Mouse (Mus musculus): ENCODE measurements at regions not wholly inside any gene's neighbourhood (a gene's known extent, or its start where the extent isn't known, plus 50 kb on each side); places are given as distances from the start of the nearest gene placed in this dataset.
A peak's percentile ranks its signal among the peaks of the same experiment; 100 is the strongest.

GRCm38 (mm10) chr1:67428398-67428797 is 305.6 kb downstream of the Cps1 start:
- no peaks in the 10 kb centered on the region for H3K36me3 ChIP-seq (ENCODE audit: control insufficient read depth, insufficient read depth, low read length)
- H3K4me2 ChIP-seq (replicated peaks; ENCODE audit: low read depth, low read length) = no peak overlapping the region
- H3K4me1 ChIP-seq (ENCODE audit: control insufficient read depth, insufficient read depth, low read length) = no peaks in the 10 kb centered on the region
- 51% methylated on average over 3 of the region's 3 CpGs for WGBS
- no peak overlapping the region for H3K9ac ChIP-seq (ENCODE audit: low read depth, low read length)
- no peak for ATAC-seq (ENCODE audit: low FRiP score, low TSS enrichment)
- H3K9me3 ChIP-seq (ENCODE audit: control insufficient read depth, low read length) = no peaks in the 10 kb centered on the region
- H3K4me3 ChIP-seq (ENCODE audit: low read length) = no peak overlapping the region
- no peaks in the 10 kb centered on the region for H3K27me3 ChIP-seq (ENCODE audit: control insufficient read depth, insufficient read depth, low read length)
- H3K27ac ChIP-seq (ENCODE audit: low read depth, low read length) = no peak overlapping the region

- Histone ChIP-seq H3K4me1 (ENCODE audit: control insufficient read depth, insufficient read depth, low read length) (no peaks in the 10 kb centered on the region), H3K4me2 (replicated peaks; ENCODE audit: low read depth, low read length) (no peak overlapping the region), H3K36me3 (ENCODE audit: control insufficient read depth, insufficient read depth, low read length) (no peaks in the 10 kb centered on the region), H3K9ac (ENCODE audit: low read depth, low read length) (no peak overlapping the region), H3K27ac (ENCODE audit: low read depth, low read length) (no peak overlapping the region), H3K4me3 (ENCODE audit: low read length) (no peak overlapping the region), H3K27me3 (ENCODE audit: control insufficient read depth, insufficient read depth, low read length) (no peaks in the 10 kb centered on the region), H3K9me3 (ENCODE audit: control insufficient read depth, low read length) (no peaks in the 10 kb centered on the region)
- WGBS = 83% methylated on average over 2 of the region's 2 CpGs
- ATAC-seq (ENCODE audit: low FRiP score, low TSS enrichment) = no peak
These were observed 328.0 kb downstream of the Cps1 start for GRCm38 (mm10) chr1:67450831-67451230.

DNA sequence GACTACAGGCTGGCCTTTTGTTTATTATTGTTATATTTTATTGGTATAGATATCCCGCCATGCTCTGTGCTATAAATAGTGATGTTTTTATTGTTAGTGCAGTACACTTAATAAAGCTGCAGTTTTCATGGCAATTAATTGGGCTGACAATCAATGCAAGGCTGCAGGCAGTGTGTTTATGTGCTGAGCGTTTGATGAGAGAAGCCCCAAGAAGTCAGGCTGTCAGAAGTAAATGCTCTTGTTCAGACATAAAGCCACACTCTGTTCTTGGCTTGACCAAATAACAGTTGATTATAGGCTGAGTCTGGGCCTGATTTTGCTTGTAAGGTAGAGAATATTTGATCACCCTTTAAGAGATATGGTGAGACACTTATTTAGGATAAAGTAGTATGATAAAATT is 341.4 kb downstream of the Cps1 start:
- H3K4me3 ChIP-seq (ENCODE audit: low read length) = no peak overlapping the region
- H3K27me3 ChIP-seq (ENCODE audit: control insufficient read depth, insufficient read depth, low read length) = no peaks in the 10 kb centered on the region
- ATAC-seq (ENCODE audit: low FRiP score, low TSS enrichment) = no peak
- no peak overlapping the region for H3K4me2 ChIP-seq (replicated peaks; ENCODE audit: low read depth, low read length)
- no peaks in the 10 kb centered on the region for H3K4me1 ChIP-seq (ENCODE audit: control insufficient read depth, insufficient read depth, low read length)
- H3K9me3 ChIP-seq (ENCODE audit: control insufficient read depth, low read length) = no peaks in the 10 kb centered on the region
- no peaks in the 10 kb centered on the region for H3K36me3 ChIP-seq (ENCODE audit: control insufficient read depth, insufficient read depth, low read length)
- H3K27ac ChIP-seq (ENCODE audit: low read depth, low read length) = no peak overlapping the region
- H3K9ac ChIP-seq (ENCODE audit: low read depth, low read length) = no peak overlapping the region
- 35% methylated on average over 2 of the region's 2 CpGs for WGBS

- H3K27ac ChIP-seq (ENCODE audit: low read depth, low read length) = no peak overlapping the region
These were observed 342.7 kb downstream of the Cps1 start for GRCm38 (mm10) chr1:67465527-67465926.

GRCm38 (mm10) chr1:67477006-67477405 is 354.2 kb downstream of the Cps1 start:
- Histone ChIP-seq H3K4me3 (ENCODE audit: low read length) (no peak overlapping the region), H3K27me3 (ENCODE audit: control insufficient read depth, insufficient read depth, low read length) (no peaks in the 10 kb centered on the region), H3K4me2 (replicated peaks; ENCODE audit: low read depth, low read length) (no peak overlapping the region), H3K4me1 (ENCODE audit: control insufficient read depth, insufficient read depth, low read length) (no peaks in the 10 kb centered on the region), H3K36me3 (ENCODE audit: control insufficient read depth, insufficient read depth, low read length) (no peaks in the 10 kb centered on the region), H3K27ac (ENCODE audit: low read depth, low read length) (no peak overlapping the region), H3K9me3 (ENCODE audit: control insufficient read depth, low read length) (no peaks in the 10 kb centered on the region), H3K9ac (ENCODE audit: low read depth, low read length) (no peak overlapping the region)
- no peak for ATAC-seq (ENCODE audit: low FRiP score, low TSS enrichment)
- 59% methylated on average over 11 of the region's 11 CpGs for whole genome bisulfite sequencing

More at GRCm38 (mm10) chr1:67465527-67465926, 342.7 kb downstream of the Cps1 start:
- Histone ChIP-seq H3K4me3 (ENCODE audit: low read length) (no peak overlapping the region), H3K27me3 (ENCODE audit: control insufficient read depth, insufficient read depth, low read length) (no peaks in the 10 kb centered on the region), H3K4me2 (replicated peaks; ENCODE audit: low read depth, low read length) (no peak overlapping the region), H3K36me3 (ENCODE audit: control insufficient read depth, insufficient read depth, low read length) (no peaks in the 10 kb centered on the region), H3K9ac (ENCODE audit: low read depth, low read length) (no peak overlapping the region), H3K4me1 (ENCODE audit: control insufficient read depth, insufficient read depth, low read length) (no peaks in the 10 kb centered on the region), H3K9me3 (ENCODE audit: control insufficient read depth, low read length) (no peaks in the 10 kb centered on the region)
- WGBS = 34% methylated on average over 4 of the region's 4 CpGs
- ATAC-seq (ENCODE audit: low FRiP score, low TSS enrichment) = peak; percentile 57; the same call in 1 of the 2 replicates

DNA sequence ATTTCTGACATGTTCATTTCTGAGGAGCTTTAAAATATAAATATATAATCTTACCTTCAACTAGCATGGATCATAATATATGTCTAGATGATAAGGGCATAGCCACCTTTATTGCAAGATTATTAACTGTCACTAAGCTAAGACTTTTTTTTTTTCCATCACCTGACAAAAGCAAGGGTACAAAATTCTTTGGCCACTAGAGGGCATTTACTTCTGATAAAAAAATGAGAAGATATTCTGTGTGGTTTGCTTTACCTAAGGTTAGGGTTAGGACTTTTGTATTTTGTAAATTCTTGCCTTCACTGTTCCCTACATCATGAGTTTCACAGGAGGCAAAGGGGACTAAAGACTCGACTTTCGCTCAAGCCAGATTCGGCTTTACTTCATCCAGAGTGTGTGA is 355.1 kb downstream of the Cps1 start:
- 93% methylated on average over 3 of the region's 3 CpGs for WGBS
- Histone ChIP-seq H3K4me3 (ENCODE audit: low read length) (no peak overlapping the region), H3K9me3 (ENCODE audit: control insufficient read depth, low read length) (no peaks in the 10 kb centered on the region), H3K36me3 (ENCODE audit: control insufficient read depth, insufficient read depth, low read length) (no peaks in the 10 kb centered on the region), H3K27me3 (ENCODE audit: control insufficient read depth, insufficient read depth, low read length) (no peaks in the 10 kb centered on the region), H3K9ac (ENCODE audit: low read depth, low read length) (no peak overlapping the region), H3K27ac (ENCODE audit: low read depth, low read length) (no peak overlapping the region), H3K4me1 (ENCODE audit: control insufficient read depth, insufficient read depth, low read length) (no peaks in the 10 kb centered on the region), H3K4me2 (replicated peaks; ENCODE audit: low read depth, low read length) (no peak overlapping the region)
- ATAC-seq (ENCODE audit: low FRiP score, low TSS enrichment) = no peak

DNA sequence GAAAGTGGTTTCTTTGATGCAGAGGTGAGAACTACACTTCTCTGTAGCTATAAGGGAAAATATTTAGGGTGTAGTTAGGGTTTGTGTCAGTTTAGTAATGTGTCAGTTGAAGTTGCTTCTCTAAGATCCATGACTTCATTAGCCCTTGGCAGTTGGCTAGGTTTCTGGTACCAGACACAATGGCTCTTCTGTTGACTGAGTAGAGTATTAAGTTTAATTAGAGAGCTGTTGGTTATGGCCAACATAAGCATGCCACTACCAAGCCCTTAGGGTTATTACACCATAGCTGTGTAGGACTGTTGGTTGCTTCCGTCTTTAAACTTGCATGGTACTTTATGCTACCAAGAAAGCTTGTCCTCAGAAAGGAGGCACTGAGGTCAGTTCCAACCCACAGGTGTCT is 359.1 kb downstream of the Cps1 start:
- H3K4me1 ChIP-seq (ENCODE audit: control insufficient read depth, insufficient read depth, low read length) = no peaks in the 10 kb centered on the region
- no peak overlapping the region for H3K4me3 ChIP-seq (ENCODE audit: low read length)
- no peaks in the 10 kb centered on the region for H3K9me3 ChIP-seq (ENCODE audit: control insufficient read depth, low read length)
- H3K36me3 ChIP-seq (ENCODE audit: control insufficient read depth, insufficient read depth, low read length) = no peaks in the 10 kb centered on the region
- no peaks in the 10 kb centered on the region for H3K27me3 ChIP-seq (ENCODE audit: control insufficient read depth, insufficient read depth, low read length)
- H3K9ac ChIP-seq (ENCODE audit: low read depth, low read length) = no peak overlapping the region
- H3K27ac ChIP-seq (ENCODE audit: low read depth, low read length) = no peak overlapping the region
- no peak for ATAC-seq (ENCODE audit: low FRiP score, low TSS enrichment)
- H3K4me2 ChIP-seq (replicated peaks; ENCODE audit: low read depth, low read length) = no peak overlapping the region
- WGBS = 85% methylated on average over 1 of the region's 1 CpGs

GRCm38 (mm10) chr1:67504140-67504539 is 381.3 kb downstream of the Cps1 start:
- Histone ChIP-seq H3K4me3 (ENCODE audit: low read length) (no peak overlapping the region), H3K4me2 (replicated peaks; ENCODE audit: low read depth, low read length) (no peak overlapping the region), H3K27me3 (ENCODE audit: control insufficient read depth, insufficient read depth, low read length) (no peaks in the 10 kb centered on the region), H3K4me1 (ENCODE audit: control insufficient read depth, insufficient read depth, low read length) (no peaks in the 10 kb centered on the region), H3K36me3 (ENCODE audit: control insufficient read depth, insufficient read depth, low read length) (no peaks in the 10 kb centered on the region), H3K9ac (ENCODE audit: low read depth, low read length) (no peak overlapping the region), H3K27ac (ENCODE audit: low read depth, low read length) (no peak overlapping the region), H3K9me3 (ENCODE audit: control insufficient read depth, low read length) (no peaks in the 10 kb centered on the region)
- 88% methylated on average over 3 of the region's 3 CpGs for WGBS
- no peak for ATAC-seq (ENCODE audit: low FRiP score, low TSS enrichment)

GRCm38 (mm10) chr1:67505746-67506145 is 382.9 kb downstream of the Cps1 start:
- Histone ChIP-seq H3K9ac (ENCODE audit: low read depth, low read length) (no peak overlapping the region), H3K27me3 (ENCODE audit: control insufficient read depth, insufficient read depth, low read length) (no peaks in the 10 kb centered on the region), H3K9me3 (ENCODE audit: control insufficient read depth, low read length) (no peaks in the 10 kb centered on the region), H3K36me3 (ENCODE audit: control insufficient read depth, insufficient read depth, low read length) (no peaks in the 10 kb centered on the region), H3K4me1 (ENCODE audit: control insufficient read depth, insufficient read depth, low read length) (no peaks in the 10 kb centered on the region), H3K4me3 (ENCODE audit: low read length) (no peak overlapping the region), H3K4me2 (replicated peaks; ENCODE audit: low read depth, low read length) (no peak overlapping the region), H3K27ac (ENCODE audit: low read depth, low read length) (no peak overlapping the region)
- 81% methylated on average over 2 of the region's 2 CpGs for WGBS
- no peak for ATAC-seq (ENCODE audit: low FRiP score, low TSS enrichment)

- Histone ChIP-seq H3K27me3 (ENCODE audit: control insufficient read depth, insufficient read depth, low read length) (no peaks in the 10 kb centered on the region), H3K9me3 (ENCODE audit: control insufficient read depth, low read length) (no peaks in the 10 kb centered on the region), H3K9ac (ENCODE audit: low read depth, low read length) (no peak overlapping the region), H3K36me3 (ENCODE audit: control insufficient read depth, insufficient read depth, low read length) (no peaks in the 10 kb centered on the region), H3K27ac (ENCODE audit: low read depth, low read length) (no peak overlapping the region), H3K4me2 (replicated peaks; ENCODE audit: low read depth, low read length) (no peak overlapping the region), H3K4me1 (ENCODE audit: control insufficient read depth, insufficient read depth, low read length) (no peaks in the 10 kb centered on the region), H3K4me3 (ENCODE audit: low read length) (no peak overlapping the region)
- 88% methylated on average over 3 of the region's 3 CpGs for WGBS
- ATAC-seq (ENCODE audit: low FRiP score, low TSS enrichment) = no peak
These were observed 395.5 kb downstream of the Cps1 start for GRCm38 (mm10) chr1:67518295-67518694.
